Mouse (Mus musculus): ENCODE measurements around the gene Olfr1415.
"Not testable (repeated sequence)": the region's sequence is repeated elsewhere in the genome, so short reads cannot be mapped to it uniquely, and the experiment has no call there.

Olfr1415 gene

GRCm38 (mm10) chr1:92496001-92496400 lies at the start of gene Olfr1415:
TSS of gene Olfr1415 (minus strand) at chr1:92496101.
- DNase-seq, result no peak

GRCm38 (mm10) chr1:92539071-92539470 lies 43.2 kb upstream of the Olfr1415 start:
- DNase-seq, result no peak

- no peak for DNase-seq
Measured at GRCm38 (mm10) chr1:92536972-92537371, 41.1 kb upstream of the Olfr1415 start.

GRCm38 (mm10) chr1:92523764-92524163 lies 27.9 kb upstream of the Olfr1415 start:
- no peak for DNase-seq

GRCm38 (mm10) chr1:92521376-92521775 lies 25.5 kb upstream of the Olfr1415 start:
- DNase-seq, result peak; percentile 70

- no peak for DNase-seq
Measured at GRCm38 (mm10) chr1:92519046-92519445, 23.1 kb upstream of the Olfr1415 start.

- DNase-seq, result no peak
Measured at GRCm38 (mm10) chr1:92518561-92518960, 22.7 kb upstream of the Olfr1415 start, which contains the start of gene Olfr1414. TSS of gene Olfr1414 (minus strand) at chr1:92518661.

- no peak for DNase-seq
Measured at GRCm38 (mm10) chr1:92515390-92515789, 19.5 kb upstream of the Olfr1415 start.

- DNase-seq, result not testable (repeated sequence)
Measured at GRCm38 (mm10) chr1:92511646-92512045, 15.7 kb upstream of the Olfr1415 start.

GRCm38 (mm10) chr1:92485013-92485412 lies 10.9 kb downstream of the Olfr1415 start, which contains the start of gene Olfr1416:
TSS of gene Olfr1416 (minus strand) at chr1:92485113.
- no peak for DNase-seq

GRCm38 (mm10) chr1:92474066-92474578 lies 21.8 kb downstream of the Olfr1415 start:
- DNase-seq, result no peak

- peak; percentile 93 for DNase-seq
Measured at GRCm38 (mm10) chr1:92473165-92474041, 22.5 kb downstream of the Olfr1415 start, which contains the start of gene Ndufa10. TSS of gene Ndufa10 (minus strand) at chr1:92473860.

- no peak for DNase-seq
Measured at GRCm38 (mm10) chr1:92468891-92469290, 27.0 kb downstream of the Olfr1415 start.

GRCm38 (mm10) chr1:92458416-92458815 lies 37.5 kb downstream of the Olfr1415 start:
- no peak for DNase-seq

- no peak for DNase-seq
Measured at GRCm38 (mm10) chr1:92457758-92458157, 38.1 kb downstream of the Olfr1415 start.

- DNase-seq, result peak; percentile 51
Measured at GRCm38 (mm10) chr1:92453751-92454445, 42.0 kb downstream of the Olfr1415 start.

GRCm38 (mm10) chr1:92448293-92448692 lies 47.6 kb downstream of the Olfr1415 start:
- DNase-seq, result no peak

GRCm38 (mm10) chr1:92441453-92442063 lies 54.3 kb downstream of the Olfr1415 start:
- no peak for DNase-seq

GRCm38 (mm10) chr1:92440066-92440750 lies 55.7 kb downstream of the Olfr1415 start:
- DNase-seq, result no peak
